Mouse (Mus musculus): ENCODE data around the gene Gbp2b. TPM values are rescaled to one million over a fixed set of nuclear protein-coding genes. Genes with fewer than 3 reads are reported as not detected.

Gene Gbp2b
- polyA plus RNA-seq (2014; fragmentation: Nextera tagmentation; extraction: Ambion mirVana) = 0.20 and 0.28 TPM in 2 replicates

- Histone ChIP-seq H3K4me2 (ENCODE audit: low read length) (no peak within 1 kb of the TSS), H3K27ac (ENCODE audit: low read depth) (no peak within 1 kb of the TSS), H3K4me3 (ENCODE audit: low read depth, low read length) (no peak within 1 kb of the TSS), H3K36me3 (ENCODE audit: control insufficient read depth, insufficient read depth, low read length) (no peaks in the 10 kb centered on the region), H3K9ac (ENCODE audit: low read length) (no peak within 1 kb of the TSS), H3K27me3 (replicated peaks; ENCODE audit: control insufficient read depth, insufficient read depth, low read length) (no peaks in the 10 kb centered on the region), H3K9me3 (ENCODE audit: control insufficient read depth, low read length) (no peaks in the 10 kb centered on the region), H3K4me1 (replicated peaks; ENCODE audit: control insufficient read depth, insufficient read depth, low read length) (no peaks in the 10 kb centered on the region)
- 70% methylated on average over 1 of the region's 1 CpGs for WGBS
- ATAC-seq (replicated peaks; ENCODE audit: low FRiP score, low TSS enrichment, low read depth) (no peak), DNase-seq (ENCODE audit: low spot score) (no peak)
Observed at GRCm38 (mm10) chr3:142594547-142594946, at the start of gene Gbp2b. Gbp2b (plus strand) TSS chr3:142594847.

- no peaks in the 10 kb centered on the region for H3K9me3 ChIP-seq (ENCODE audit: control insufficient read depth, low read length)
- no peak overlapping the region for H3K4me2 ChIP-seq (ENCODE audit: low read length)
- H3K27me3 ChIP-seq (replicated peaks; ENCODE audit: control insufficient read depth, insufficient read depth, low read length) = no peaks in the 10 kb centered on the region
- no peak for DNase-seq (ENCODE audit: low spot score)
- WGBS = 85% methylated on average over 3 of the region's 3 CpGs
- H3K27ac ChIP-seq (ENCODE audit: low read depth) = no peak overlapping the region
- no peak overlapping the region for H3K9ac ChIP-seq (ENCODE audit: low read length)
- H3K4me3 ChIP-seq (ENCODE audit: low read depth, low read length) = no peak overlapping the region
- no peaks in the 10 kb centered on the region for H3K4me1 ChIP-seq (replicated peaks; ENCODE audit: control insufficient read depth, insufficient read depth, low read length)
- H3K36me3 ChIP-seq (ENCODE audit: control insufficient read depth, insufficient read depth, low read length) = no peaks in the 10 kb centered on the region
- ATAC-seq (replicated peaks; ENCODE audit: low FRiP score, low TSS enrichment, low read depth) = no peak
Observed at GRCm38 (mm10) chr3:142546690-142547089, 48.0 kb upstream of the Gbp2b start.

GRCm38 (mm10) chr3:142550052-142550676 is 44.5 kb upstream of the Gbp2b start:
- H3K4me1 ChIP-seq (replicated peaks; ENCODE audit: control insufficient read depth, insufficient read depth, low read length) = no peaks in the 10 kb centered on the region
- 92% methylated on average over 3 of the region's 3 CpGs for WGBS
- no peak for ATAC-seq (replicated peaks; ENCODE audit: low FRiP score, low TSS enrichment, low read depth)
- H3K4me3 ChIP-seq (ENCODE audit: low read depth, low read length) = no peak overlapping the region
- H3K36me3 ChIP-seq (ENCODE audit: control insufficient read depth, insufficient read depth, low read length) = no peaks in the 10 kb centered on the region
- no peak overlapping the region for H3K27ac ChIP-seq (ENCODE audit: low read depth)
- no peaks in the 10 kb centered on the region for H3K27me3 ChIP-seq (replicated peaks; ENCODE audit: control insufficient read depth, insufficient read depth, low read length)
- no peak overlapping the region for H3K9ac ChIP-seq (ENCODE audit: low read length)
- H3K9me3 ChIP-seq (ENCODE audit: control insufficient read depth, low read length) = no peaks in the 10 kb centered on the region
- no peak overlapping the region for H3K4me2 ChIP-seq (ENCODE audit: low read length)
- DNase-seq (ENCODE audit: low spot score) = no peak

GRCm38 (mm10) chr3:142554601-142555000 is 40.0 kb upstream of the Gbp2b start:
- Histone ChIP-seq H3K9me3 (ENCODE audit: control insufficient read depth, low read length) (no peaks in the 10 kb centered on the region), H3K4me2 (ENCODE audit: low read length) (no peak overlapping the region), H3K9ac (ENCODE audit: low read length) (no peak overlapping the region), H3K4me1 (replicated peaks; ENCODE audit: control insufficient read depth, insufficient read depth, low read length) (no peaks in the 10 kb centered on the region), H3K27me3 (replicated peaks; ENCODE audit: control insufficient read depth, insufficient read depth, low read length) (no peaks in the 10 kb centered on the region), H3K27ac (ENCODE audit: low read depth) (no peak overlapping the region), H3K4me3 (ENCODE audit: low read depth, low read length) (no peak overlapping the region), H3K36me3 (ENCODE audit: control insufficient read depth, insufficient read depth, low read length) (no peaks in the 10 kb centered on the region)
- WGBS = 83% methylated on average over 1 of the region's 1 CpGs
- DNase-seq (ENCODE audit: low spot score) (no peak), ATAC-seq (replicated peaks; ENCODE audit: low FRiP score, low TSS enrichment, low read depth) (no peak)

GRCm38 (mm10) chr3:142555623-142556022 is 39.0 kb upstream of the Gbp2b start:
- Histone ChIP-seq H3K27me3 (replicated peaks; ENCODE audit: control insufficient read depth, insufficient read depth, low read length) (no peaks in the 10 kb centered on the region), H3K4me2 (ENCODE audit: low read length) (no peak overlapping the region), H3K9ac (ENCODE audit: low read length) (no peak overlapping the region), H3K27ac (ENCODE audit: low read depth) (no peak overlapping the region), H3K4me1 (replicated peaks; ENCODE audit: control insufficient read depth, insufficient read depth, low read length) (no peaks in the 10 kb centered on the region), H3K4me3 (ENCODE audit: low read depth, low read length) (no peak overlapping the region), H3K36me3 (ENCODE audit: control insufficient read depth, insufficient read depth, low read length) (no peaks in the 10 kb centered on the region), H3K9me3 (ENCODE audit: control insufficient read depth, low read length) (no peaks in the 10 kb centered on the region)
- ATAC-seq (replicated peaks; ENCODE audit: low FRiP score, low TSS enrichment, low read depth) (no peak), DNase-seq (ENCODE audit: low spot score) (no peak)
- WGBS = 89% methylated on average over 11 of the region's 11 CpGs

GRCm38 (mm10) chr3:142559632-142560228 is 34.9 kb upstream of the Gbp2b start, which contains the start of gene Gbp3:
Gbp3 (plus strand) TSS chr3:142560026.
- Histone ChIP-seq H3K27me3 (replicated peaks; ENCODE audit: control insufficient read depth, insufficient read depth, low read length) (no peaks in the 10 kb centered on the region), H3K9ac (ENCODE audit: low read length) (peak within 1 kb of the TSS; percentile 17; the same call in 1 of the 2 replicates), H3K36me3 (ENCODE audit: control insufficient read depth, insufficient read depth, low read length) (no peaks in the 10 kb centered on the region), H3K4me3 (ENCODE audit: low read depth, low read length) (peak within 1 kb of the TSS; percentile 31), H3K4me1 (replicated peaks; ENCODE audit: control insufficient read depth, insufficient read depth, low read length) (no peaks in the 10 kb centered on the region), H3K27ac (ENCODE audit: low read depth) (no peak within 1 kb of the TSS; the same call in 1 of the 2 replicates), H3K9me3 (ENCODE audit: control insufficient read depth, low read length) (no peaks in the 10 kb centered on the region), H3K4me2 (ENCODE audit: low read length) (peak within 1 kb of the TSS; percentile 48)
- ATAC-seq (replicated peaks; ENCODE audit: low FRiP score, low TSS enrichment, low read depth) = no peak
- DNase-seq (ENCODE audit: low spot score) = peak; percentile 54
- 21% methylated on average over 3 of the region's 3 CpGs for WGBS

GRCm38 (mm10) chr3:142560296-142560948 is 34.2 kb upstream of the Gbp2b start:
- H3K9me3 ChIP-seq (ENCODE audit: control insufficient read depth, low read length) = no peaks in the 10 kb centered on the region
- H3K4me3 ChIP-seq (ENCODE audit: low read depth, low read length) = peak overlapping the region; percentile 31
- no peaks in the 10 kb centered on the region for H3K4me1 ChIP-seq (replicated peaks; ENCODE audit: control insufficient read depth, insufficient read depth, low read length)
- peak overlapping the region; percentile 17; the same call in 1 of the 2 replicates for H3K9ac ChIP-seq (ENCODE audit: low read length)
- 16% methylated on average over 12 of the region's 12 CpGs for WGBS
- peak; percentile 88 for DNase-seq (ENCODE audit: low spot score)
- ATAC-seq (replicated peaks; ENCODE audit: low FRiP score, low TSS enrichment, low read depth) = peak; percentile 62; the same call in 1 of the 2 replicates
- H3K27ac ChIP-seq (ENCODE audit: low read depth) = no peak overlapping the region
- H3K4me2 ChIP-seq (ENCODE audit: low read length) = peak overlapping the region; percentile 48
- H3K36me3 ChIP-seq (ENCODE audit: control insufficient read depth, insufficient read depth, low read length) = no peaks in the 10 kb centered on the region
- H3K27me3 ChIP-seq (replicated peaks; ENCODE audit: control insufficient read depth, insufficient read depth, low read length) = no peaks in the 10 kb centered on the region

GRCm38 (mm10) chr3:142561045-142561646 is 33.5 kb upstream of the Gbp2b start:
- Histone ChIP-seq H3K4me2 (ENCODE audit: low read length) (no peak overlapping the region), H3K9ac (ENCODE audit: low read length) (no peak overlapping the region), H3K9me3 (ENCODE audit: control insufficient read depth, low read length) (no peaks in the 10 kb centered on the region), H3K27me3 (replicated peaks; ENCODE audit: control insufficient read depth, insufficient read depth, low read length) (no peaks in the 10 kb centered on the region), H3K4me1 (replicated peaks; ENCODE audit: control insufficient read depth, insufficient read depth, low read length) (no peaks in the 10 kb centered on the region), H3K36me3 (ENCODE audit: control insufficient read depth, insufficient read depth, low read length) (no peaks in the 10 kb centered on the region), H3K27ac (ENCODE audit: low read depth) (no peak overlapping the region), H3K4me3 (ENCODE audit: low read depth, low read length) (no peak overlapping the region)
- DNase-seq (ENCODE audit: low spot score) (no peak), ATAC-seq (replicated peaks; ENCODE audit: low FRiP score, low TSS enrichment, low read depth) (no peak)
- 87% methylated on average over 14 of the region's 14 CpGs for whole genome bisulfite sequencing

Data from intestine, embryonic 14.5 days (tissue).